Mouse (Mus musculus): ENCODE results near the gene Vstm2l. TPM values are rescaled to one million over a fixed set of nuclear protein-coding genes. Genes with fewer than 3 reads are reported as not detected.

Vstm2l gene
- polyA plus RNA-seq, 1 experiment, result not detected

- no peaks in the 10 kb centered on the region for H3K4me1 ChIP-seq (ENCODE audit: control insufficient read depth, insufficient read depth, low read length)
- peak overlapping the region; percentile 44 for H3K4me3 ChIP-seq (replicated peaks; ENCODE audit: extremely low read depth, low read depth, low read length)
- TF ChIP-seq CTCF (IDR thresholded peaks at IDR 0.05; ENCODE audit: insufficient read depth, low read length), result no peak
- TF ChIP-seq POLR2A (IDR thresholded peaks at IDR 0.05; ENCODE audit: borderline replicate concordance, extremely low read depth, low read depth, low read length), result no peak
- peak; percentile 3 for DNase-seq
- WGBS, result 13% methylated on average over 37 of the region's 37 CpGs
Observed at GRCm38 (mm10) chr2:157944156-157944893, 29.9 kb downstream of the Vstm2l start.

GRCm38 (mm10) chr2:157953978-157954377, 39.5 kb downstream of the Vstm2l start:
- no peak for TF ChIP-seq POLR2A (IDR thresholded peaks at IDR 0.05; ENCODE audit: borderline replicate concordance, extremely low read depth, low read depth, low read length)
- no peak for TF ChIP-seq CTCF (IDR thresholded peaks at IDR 0.05; ENCODE audit: insufficient read depth, low read length)
- H3K4me3 ChIP-seq (replicated peaks; ENCODE audit: extremely low read depth, low read depth, low read length), result no peak overlapping the region
- no peaks in the 10 kb centered on the region for H3K4me1 ChIP-seq (ENCODE audit: control insufficient read depth, insufficient read depth, low read length)
- DNase-seq, result no peak
- WGBS, result 58% methylated on average over 5 of the region's 5 CpGs

- WGBS, result 7% methylated on average over 2 of the region's 2 CpGs
- Histone ChIP-seq H3K4me1 (ENCODE audit: control insufficient read depth, insufficient read depth, low read length) (no peaks in the 10 kb centered on the region), H3K4me3 (replicated peaks; ENCODE audit: extremely low read depth, low read depth, low read length) (no peak overlapping the region)
- no peak for DNase-seq
- TF ChIP-seq POLR2A (IDR thresholded peaks at IDR 0.05; ENCODE audit: borderline replicate concordance, extremely low read depth, low read depth, low read length), result no peak
- TF ChIP-seq CTCF (IDR thresholded peaks at IDR 0.05; ENCODE audit: insufficient read depth, low read length), result no peak
Observed at GRCm38 (mm10) chr2:157957707-157958108, 43.3 kb downstream of the Vstm2l start.

- no peak for TF ChIP-seq POLR2A (IDR thresholded peaks at IDR 0.05; ENCODE audit: borderline replicate concordance, extremely low read depth, low read depth, low read length)
- TF ChIP-seq CTCF (IDR thresholded peaks at IDR 0.05; ENCODE audit: insufficient read depth, low read length), result no peak
- WGBS, result 12% methylated on average over 3 of the region's 3 CpGs
- Histone ChIP-seq H3K4me3 (replicated peaks; ENCODE audit: extremely low read depth, low read depth, low read length) (no peak overlapping the region), H3K4me1 (ENCODE audit: control insufficient read depth, insufficient read depth, low read length) (no peaks in the 10 kb centered on the region)
- DNase-seq, result no peak
Observed at GRCm38 (mm10) chr2:157967856-157968255, 53.4 kb downstream of the Vstm2l start.

- 60% methylated on average over 6 of the region's 6 CpGs for WGBS
- no peak for DNase-seq
- TF ChIP-seq CTCF (IDR thresholded peaks at IDR 0.05; ENCODE audit: insufficient read depth, low read length), result no peak
- TF ChIP-seq POLR2A (IDR thresholded peaks at IDR 0.05; ENCODE audit: borderline replicate concordance, extremely low read depth, low read depth, low read length), result no peak
- Histone ChIP-seq H3K4me1 (ENCODE audit: control insufficient read depth, insufficient read depth, low read length) (no peaks in the 10 kb centered on the region), H3K4me3 (replicated peaks; ENCODE audit: extremely low read depth, low read depth, low read length) (no peak overlapping the region)
Observed at GRCm38 (mm10) chr2:157970124-157970523, 55.7 kb downstream of the Vstm2l start.

- DNase-seq, result peak; percentile 14
- H3K4me3 ChIP-seq (replicated peaks; ENCODE audit: extremely low read depth, low read depth, low read length), result no peak overlapping the region
- TF ChIP-seq CTCF (IDR thresholded peaks at IDR 0.05; ENCODE audit: insufficient read depth, low read length) (no peak), POLR2A (IDR thresholded peaks at IDR 0.05; ENCODE audit: borderline replicate concordance, extremely low read depth, low read depth, low read length) (no peak)
- H3K4me1 ChIP-seq (ENCODE audit: control insufficient read depth, insufficient read depth, low read length), result no peaks in the 10 kb centered on the region
- 2% methylated on average over 3 of the region's 3 CpGs for WGBS
Observed at GRCm38 (mm10) chr2:157970669-157971068, 56.2 kb downstream of the Vstm2l start.

- no peak overlapping the region for H3K4me3 ChIP-seq (replicated peaks; ENCODE audit: extremely low read depth, low read depth, low read length)
- 5% methylated on average over 23 of the region's 23 CpGs for WGBS
- DNase-seq, result no peak
- no peaks in the 10 kb centered on the region for H3K4me1 ChIP-seq (ENCODE audit: control insufficient read depth, insufficient read depth, low read length)
- TF ChIP-seq POLR2A (IDR thresholded peaks at IDR 0.05; ENCODE audit: borderline replicate concordance, extremely low read depth, low read depth, low read length) (no peak), CTCF (IDR thresholded peaks at IDR 0.05; ENCODE audit: insufficient read depth, low read length) (no peak)
Observed at GRCm38 (mm10) chr2:157974604-157975501, 60.4 kb downstream of the Vstm2l start.

- DNase-seq, result no peak
- Histone ChIP-seq H3K4me3 (replicated peaks; ENCODE audit: extremely low read depth, low read depth, low read length) (no peak overlapping the region), H3K4me1 (ENCODE audit: control insufficient read depth, insufficient read depth, low read length) (no peaks in the 10 kb centered on the region)
- 4% methylated on average over 7 of the region's 7 CpGs for WGBS
- TF ChIP-seq CTCF (IDR thresholded peaks at IDR 0.05; ENCODE audit: insufficient read depth, low read length) (no peak), POLR2A (IDR thresholded peaks at IDR 0.05; ENCODE audit: borderline replicate concordance, extremely low read depth, low read depth, low read length) (no peak)
Observed at GRCm38 (mm10) chr2:157975595-157975994, 61.1 kb downstream of the Vstm2l start.

GRCm38 (mm10) chr2:157979241-157979640, 64.8 kb downstream of the Vstm2l start:
- no peak for TF ChIP-seq POLR2A (IDR thresholded peaks at IDR 0.05; ENCODE audit: borderline replicate concordance, extremely low read depth, low read depth, low read length)
- no peak for TF ChIP-seq CTCF (IDR thresholded peaks at IDR 0.05; ENCODE audit: insufficient read depth, low read length)
- no peak for DNase-seq
- 57% methylated on average over 5 of the region's 5 CpGs for WGBS

More at GRCm38 (mm10) chr2:157979241-157979640, 64.8 kb downstream of the Vstm2l start:
- Histone ChIP-seq H3K4me1 (ENCODE audit: control insufficient read depth, insufficient read depth, low read length) (no peaks in the 10 kb centered on the region), H3K4me3 (replicated peaks; ENCODE audit: extremely low read depth, low read depth, low read length) (no peak overlapping the region)
